Mouse (Mus musculus) embryonic facial prominence, embryonic 10.5 days (tissue): ENCODE measurements around the gene Sema5a. TPM values are rescaled to one million over a fixed set of nuclear protein-coding genes. Genes with fewer than 3 reads are reported as not detected.
A peak's percentile ranks its signal among the peaks of the same experiment; 100 is the strongest.

Experiments
- DNase-seq: peaks from one replicate; pipeline ENCODE4 v3.0.0-alpha.2; 2017; ENCODE audit warnings: low spot score
- H3K27ac ChIP-seq: fragments of 300-500 bp; sonication (generic); replicated peaks from 2 replicates; pipeline ENCODE4 v1.5.1; 2016; ENCODE audit warnings: mild to moderate bottlenecking
- H3K27me3 ChIP-seq: fragments of 300-500 bp; sonication (generic); replicated peaks from 2 replicates; pipeline ENCODE4 v1.6.1; 2016; ENCODE audit warnings: low read depth, mild to moderate bottlenecking; ENCODE audit not compliant: poor library complexity, severe bottlenecking
- H3K36me3 ChIP-seq: fragments of 300-500 bp; sonication (generic); replicated peaks from 2 replicates; pipeline ENCODE4 v1.6.1; 2016; ENCODE audit warnings: mild to moderate bottlenecking, moderate library complexity
- H3K4me1 ChIP-seq: fragments of 300-500 bp; sonication (generic); 2 replicates; pipeline ENCODE4 v1.6.1; 2016
- H3K4me3 ChIP-seq: fragments of 300-500 bp; sonication (generic); 2 replicates; pipeline ENCODE4 v1.5.1; 2016; ENCODE audit warnings: mild to moderate bottlenecking, moderate library complexity
- H3K9me3 ChIP-seq: fragments of 300-500 bp; sonication (generic); 2 replicates; pipeline ENCODE4 v1.6.1; 2016; ENCODE audit warnings: mild to moderate bottlenecking
- WGBS: fragments of 180-500 bp; shearing (Covaris S2); methylation state at CpG from one replicate; pipeline ENCODE4 v1.1.7; 2016; 5-methylcytosine and 5-hydroxymethylcytosine counted together
- polyA plus RNA-seq: library from polyadenylated mRNA; unstranded; fragments of >200 nt; fragmentation: Nextera tagmentation; extraction: Ambion mirVana; gene quantifications from 2 replicates; pipeline ENCODE4 v1.2.1, GENCODE M21; 2016

The Sema5a gene
- polyA plus RNA-seq, 1 experiment from 2014 or later: 17.3 TPM

GRCm38 (mm10) chr15:32286296-32286695 is 41.7 kb downstream of the Sema5a start:
- H3K4me1 ChIP-seq: peaks cover 13% of the 10 kb centered on the region
- H3K27me3 ChIP-seq: no peaks in the 10 kb centered on the region
- H3K27ac ChIP-seq: no peak overlapping the region
- WGBS: 88% methylated on average over 3 of the region's 3 CpGs
- no peaks in the 10 kb centered on the region for H3K9me3 ChIP-seq
- DNase-seq: no peak
- no peaks in the 10 kb centered on the region for H3K36me3 ChIP-seq
- no peak overlapping the region for H3K4me3 ChIP-seq

- Histone ChIP-seq H3K27ac (no peak overlapping the region), H3K4me3 (no peak overlapping the region)
- DNase-seq: peak; percentile 32
These were observed 43.9 kb downstream of the Sema5a start for GRCm38 (mm10) chr15:32288480-32288879.

GRCm38 (mm10) chr15:32291000-32291399 is 46.4 kb downstream of the Sema5a start:
- H3K27ac ChIP-seq: no peak overlapping the region
- WGBS: 80% methylated on average over 3 of the region's 3 CpGs
- H3K36me3 ChIP-seq: no peaks in the 10 kb centered on the region
- H3K4me3 ChIP-seq: no peak overlapping the region
- H3K27me3 ChIP-seq: no peaks in the 10 kb centered on the region
- no peaks in the 10 kb centered on the region for H3K9me3 ChIP-seq
- H3K4me1 ChIP-seq: peaks cover 17% of the 10 kb centered on the region
- no peak for DNase-seq

More at GRCm38 (mm10) chr15:32288480-32288879, 43.9 kb downstream of the Sema5a start:
- no peaks in the 10 kb centered on the region for H3K27me3 ChIP-seq
- WGBS: 35% methylated on average over 6 of the region's 6 CpGs
- no peaks in the 10 kb centered on the region for H3K36me3 ChIP-seq
- H3K9me3 ChIP-seq: no peaks in the 10 kb centered on the region
- peaks cover 17% of the 10 kb centered on the region for H3K4me1 ChIP-seq

GRCm38 (mm10) chr15:32296523-32296922 is 51.9 kb downstream of the Sema5a start:
- Histone ChIP-seq H3K27ac (no peak overlapping the region), H3K4me3 (no peak overlapping the region), H3K9me3 (no peaks in the 10 kb centered on the region), H3K27me3 (no peaks in the 10 kb centered on the region), H3K4me1 (peaks cover 15% of the 10 kb centered on the region), H3K36me3 (no peaks in the 10 kb centered on the region)
- DNase-seq: no peak
- 59% methylated on average over 6 of the region's 6 CpGs for WGBS

- H3K4me3 ChIP-seq: no peak overlapping the region
- WGBS: 94% methylated on average over 5 of the region's 5 CpGs
These were observed 52.7 kb downstream of the Sema5a start for GRCm38 (mm10) chr15:32297266-32297665.

GRCm38 (mm10) chr15:32298525-32298924 is 53.9 kb downstream of the Sema5a start:
- no peaks in the 10 kb centered on the region for H3K27me3 ChIP-seq
- no peaks in the 10 kb centered on the region for H3K9me3 ChIP-seq
- peaks cover 11% of the 10 kb centered on the region for H3K4me1 ChIP-seq
- no peak overlapping the region for H3K4me3 ChIP-seq
- H3K27ac ChIP-seq: no peak overlapping the region
- WGBS: 80% methylated on average over 6 of the region's 6 CpGs
- no peaks in the 10 kb centered on the region for H3K36me3 ChIP-seq
- DNase-seq: no peak

More at GRCm38 (mm10) chr15:32297266-32297665, 52.7 kb downstream of the Sema5a start:
- H3K27me3 ChIP-seq: no peaks in the 10 kb centered on the region
- no peaks in the 10 kb centered on the region for H3K9me3 ChIP-seq
- H3K27ac ChIP-seq: no peak overlapping the region
- H3K4me1 ChIP-seq: peaks cover 15% of the 10 kb centered on the region
- no peak for DNase-seq
- no peaks in the 10 kb centered on the region for H3K36me3 ChIP-seq

- DNase-seq: no peak
- peaks cover 19% of the 10 kb centered on the region for H3K4me1 ChIP-seq
- H3K4me3 ChIP-seq: no peak overlapping the region
- H3K9me3 ChIP-seq: no peaks in the 10 kb centered on the region
- no peak overlapping the region for H3K27ac ChIP-seq
- WGBS: 58% methylated on average over 4 of the region's 4 CpGs
- H3K36me3 ChIP-seq: no peaks in the 10 kb centered on the region
- no peaks in the 10 kb centered on the region for H3K27me3 ChIP-seq
These were observed 56.4 kb downstream of the Sema5a start for GRCm38 (mm10) chr15:32300991-32301390.

GRCm38 (mm10) chr15:32306557-32307243 is 62.1 kb downstream of the Sema5a start:
- 57% methylated on average over 6 of the region's 6 CpGs for WGBS
- Histone ChIP-seq H3K27ac (no peak overlapping the region), H3K36me3 (no peaks in the 10 kb centered on the region), H3K9me3 (no peaks in the 10 kb centered on the region), H3K27me3 (no peaks in the 10 kb centered on the region), H3K4me1 (peaks cover 29% of the 10 kb centered on the region), H3K4me3 (no peak overlapping the region)
- DNase-seq: no peak

- Histone ChIP-seq H3K36me3 (no peaks in the 10 kb centered on the region), H3K4me3 (no peak overlapping the region), H3K27me3 (no peaks in the 10 kb centered on the region), H3K9me3 (no peaks in the 10 kb centered on the region), H3K27ac (no peak overlapping the region), H3K4me1 (peaks cover 22% of the 10 kb centered on the region)
- 74% methylated on average over 8 of the region's 8 CpGs for whole genome bisulfite sequencing
- DNase-seq: no peak
These were observed 66.2 kb downstream of the Sema5a start for GRCm38 (mm10) chr15:32310834-32311233.

- Histone ChIP-seq H3K27me3 (no peaks in the 10 kb centered on the region), H3K27ac (no peak overlapping the region), H3K36me3 (no peaks in the 10 kb centered on the region), H3K4me3 (no peak overlapping the region), H3K9me3 (no peaks in the 10 kb centered on the region), H3K4me1 (peaks cover 18% of the 10 kb centered on the region)
- 76% methylated on average over 8 of the region's 8 CpGs for WGBS
- no peak for DNase-seq
These were observed 66.7 kb downstream of the Sema5a start for GRCm38 (mm10) chr15:32311287-32311686.

GRCm38 (mm10) chr15:32317074-32317473 is 72.5 kb downstream of the Sema5a start:
- Histone ChIP-seq H3K9me3 (no peaks in the 10 kb centered on the region), H3K27me3 (no peaks in the 10 kb centered on the region), H3K36me3 (no peaks in the 10 kb centered on the region; the same call in 1 of the 2 replicates), H3K4me3 (no peak overlapping the region), H3K27ac (no peak overlapping the region), H3K4me1 (no peaks in the 10 kb centered on the region)
- 91% methylated on average over 5 of the region's 5 CpGs for WGBS
- DNase-seq: no peak

- WGBS: 85% methylated on average over 3 of the region's 3 CpGs
- Histone ChIP-seq H3K9me3 (no peaks in the 10 kb centered on the region), H3K27ac (no peak overlapping the region), H3K4me1 (0 out of 2 replicates have a peak, but pooled peaks cover 3% of the 10 kb centered on the region), H3K4me3 (no peak overlapping the region), H3K27me3 (no peaks in the 10 kb centered on the region), H3K36me3 (no peaks in the 10 kb centered on the region; the same call in 1 of the 2 replicates)
- no peak for DNase-seq
These were observed 76.1 kb downstream of the Sema5a start for GRCm38 (mm10) chr15:32320739-32321138.

GRCm38 (mm10) chr15:32322455-32323220 is 78.0 kb downstream of the Sema5a start:
- peaks cover 5% of the 10 kb centered on the region; the same call in 1 of the 2 replicates for H3K4me1 ChIP-seq
- H3K27me3 ChIP-seq: no peaks in the 10 kb centered on the region
- H3K27ac ChIP-seq: no peak overlapping the region
- H3K9me3 ChIP-seq: no peaks in the 10 kb centered on the region
- no peak overlapping the region for H3K4me3 ChIP-seq
- no peak for DNase-seq
- no peaks in the 10 kb centered on the region; the same call in 1 of the 2 replicates for H3K36me3 ChIP-seq
- 87% methylated on average over 5 of the region's 5 CpGs for WGBS
